Mouse (Mus musculus) heart, adult 9 months (tissue): ENCODE results near the gene Tmem238l.
A peak's percentile ranks its signal among the peaks of the same experiment; 100 is the strongest.

ENCODE experiments used
- DNase-seq, 2 experiments: peaks; one replicate each; pipeline ENCODE4 v3.0.0; 2022; ENCODE audit warnings: low spot score in 2 of 2

The Tmem238l gene

DNA sequence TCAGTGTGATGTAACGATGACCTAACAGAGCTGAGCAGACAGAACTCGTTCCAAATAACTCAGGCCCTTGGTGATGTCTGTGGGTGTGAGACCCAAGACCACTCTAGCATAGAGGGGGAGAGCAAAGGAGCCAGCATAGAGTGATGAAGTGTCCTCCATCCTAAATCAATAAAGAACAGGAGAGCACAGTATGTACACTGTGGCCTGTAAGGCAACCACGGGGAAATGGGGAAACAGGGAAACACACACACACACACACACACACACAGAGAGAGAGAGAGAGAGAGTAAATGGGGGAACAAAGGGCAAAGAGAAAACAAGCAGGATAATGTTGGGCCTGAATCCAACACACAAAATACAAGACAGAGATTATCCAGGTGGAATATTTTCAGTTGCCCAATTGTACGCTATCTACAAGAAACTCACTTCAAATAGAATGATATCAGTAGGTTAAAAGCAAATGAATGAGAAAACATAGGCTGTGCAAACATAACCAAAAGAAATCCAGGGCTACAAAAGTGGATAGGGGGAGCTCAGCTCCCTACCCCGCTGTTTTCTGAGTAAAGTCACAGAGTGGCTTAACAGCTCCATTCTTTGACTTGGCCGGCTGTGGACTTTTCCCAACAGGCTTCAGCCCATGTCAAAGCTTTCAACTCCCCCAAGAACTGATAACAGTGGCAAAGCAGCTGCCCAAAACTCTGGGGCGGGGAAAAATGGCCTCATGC, 19.3 kb downstream of the Tmem238l start:
- DNase-seq: no peak

DNA sequence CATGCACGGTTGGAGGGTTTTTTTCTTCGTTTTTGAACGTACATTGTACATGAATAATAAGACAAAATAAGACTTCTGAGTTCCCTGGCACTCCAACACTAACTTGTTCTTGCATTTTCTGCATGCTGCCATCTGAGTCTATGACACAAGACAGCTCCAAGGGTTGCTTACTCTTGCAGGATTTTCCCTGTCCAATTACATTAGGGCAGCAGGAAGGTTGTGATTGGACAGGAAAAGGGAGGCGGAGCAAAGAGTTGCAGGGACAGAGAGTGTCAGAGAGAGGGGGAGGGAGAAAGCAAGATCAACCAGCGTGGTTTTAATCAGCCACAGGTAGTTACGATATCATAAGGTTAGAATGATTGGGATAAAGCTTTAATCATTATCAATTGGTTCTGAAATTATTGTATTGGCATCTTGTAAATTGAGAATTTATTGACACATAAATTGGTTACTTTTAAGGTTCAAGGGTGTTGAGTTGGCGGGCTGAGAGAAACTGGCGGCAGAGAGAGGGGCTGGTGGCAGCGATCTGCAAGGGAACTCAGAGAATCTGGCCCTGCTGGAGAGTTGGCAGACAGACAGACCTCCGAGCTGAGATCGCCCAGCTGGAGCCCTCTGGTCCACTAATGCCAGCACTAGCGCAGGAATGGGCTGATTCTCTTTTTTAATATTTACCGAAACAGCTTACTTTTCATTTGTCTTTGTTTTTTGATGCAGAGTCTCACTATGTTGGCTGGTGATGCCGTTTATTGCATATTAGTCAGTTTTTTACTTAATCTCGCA, 25.1 kb downstream of the Tmem238l start:
- DNase-seq: no peak

DNA sequence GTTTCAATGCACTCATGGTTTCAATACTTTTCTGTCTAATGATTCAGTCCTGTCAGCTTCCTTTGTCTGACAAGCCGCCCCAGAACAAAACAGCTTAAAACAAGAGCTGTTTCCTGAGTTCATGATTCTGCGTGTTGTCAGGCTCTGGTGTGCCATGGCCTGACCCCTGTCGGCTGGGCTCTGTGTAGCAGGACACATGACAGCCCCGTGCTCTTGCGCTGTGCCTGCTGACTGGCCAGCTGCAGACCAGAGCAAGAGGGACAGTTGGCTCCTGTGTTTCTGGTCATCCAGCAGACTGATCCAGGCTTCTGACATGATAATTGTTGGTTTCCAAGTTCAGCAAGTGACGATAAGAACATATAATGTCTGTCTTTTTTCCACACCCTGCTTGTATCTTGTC, 26.4 kb downstream of the Tmem238l start:
- peak; percentile 50 to 52 for DNase-seq

GRCm38 (mm10) chr11:66983422-66984164, 27.2 kb downstream of the Tmem238l start:
- DNase-seq: no peak

DNA sequence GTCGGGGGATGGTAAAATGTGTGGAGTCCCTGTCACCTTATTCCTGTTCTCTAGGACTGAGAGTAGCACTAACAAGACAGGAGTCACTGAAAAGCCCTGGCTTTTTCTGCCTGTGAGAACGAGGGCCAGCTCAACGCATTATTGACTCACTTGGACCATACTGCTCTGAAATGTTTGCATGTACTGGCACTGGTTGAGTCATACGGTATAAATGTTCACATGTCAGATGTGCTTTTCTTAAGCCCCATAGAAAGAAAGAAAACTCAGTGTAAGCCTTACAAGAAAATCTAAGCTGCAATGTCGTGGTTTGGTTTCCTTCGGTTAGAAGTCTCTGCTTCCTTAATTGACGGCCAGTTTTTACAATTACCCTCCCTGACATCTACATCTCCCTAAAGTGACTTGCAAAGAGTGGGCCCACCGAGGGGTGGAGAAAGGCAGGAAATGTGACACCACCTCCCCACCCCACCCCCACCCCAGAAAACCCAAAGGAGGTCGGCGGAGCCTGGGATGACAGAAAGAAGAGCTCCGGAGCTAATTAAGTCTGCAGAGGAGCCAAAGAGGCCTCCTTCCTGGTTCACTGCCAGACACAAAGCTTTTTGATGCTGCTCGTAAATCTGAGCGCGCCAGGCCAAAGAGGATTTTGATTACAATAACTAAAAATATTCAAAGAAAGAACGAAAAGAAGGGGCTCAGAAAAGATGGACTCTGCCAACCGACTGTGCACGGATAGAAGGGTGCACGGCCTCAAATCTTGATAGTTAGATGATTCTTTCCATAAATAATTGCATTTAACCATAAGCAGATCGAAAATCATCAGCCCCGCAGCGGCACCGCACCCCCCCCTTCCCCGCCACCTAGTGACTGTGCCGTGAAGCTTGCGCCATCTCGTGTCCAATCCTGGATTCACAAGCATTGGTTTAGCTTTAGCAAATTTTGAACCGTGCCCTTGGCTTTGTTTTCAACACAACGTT, 28.0 kb downstream of the Tmem238l start:
- peak; percentile 41 to 73 for DNase-seq

DNA sequence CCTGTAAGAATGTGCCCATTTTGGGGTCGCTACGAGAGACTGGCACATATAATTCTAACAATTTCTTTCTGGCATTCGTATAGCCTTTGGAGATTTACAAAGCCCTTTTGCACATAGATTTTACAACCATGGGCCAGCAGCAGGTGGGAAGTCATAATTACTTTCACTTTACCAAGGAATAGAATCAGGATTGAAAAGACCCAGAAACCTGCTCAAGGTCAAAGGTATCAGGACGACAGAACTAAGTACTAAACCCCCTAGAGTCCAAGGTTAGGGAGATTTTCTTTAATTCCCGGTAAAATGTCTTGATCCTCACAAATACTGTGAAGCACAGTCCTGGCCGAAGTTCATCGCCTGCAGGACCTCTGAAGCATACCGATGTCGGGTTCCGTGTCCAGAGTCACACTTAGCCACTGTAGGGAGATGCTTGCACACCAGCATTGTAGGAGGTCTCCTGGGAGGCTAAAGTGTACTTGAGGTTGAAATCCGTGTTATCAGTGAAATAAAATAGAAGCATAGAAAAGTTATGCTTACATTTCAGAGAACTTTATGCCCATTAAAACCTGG, 28.8 kb downstream of the Tmem238l start:
- no peak for DNase-seq

GRCm38 (mm10) chr11:66992150-66992549, 35.7 kb downstream of the Tmem238l start:
- no peak for DNase-seq

DNA sequence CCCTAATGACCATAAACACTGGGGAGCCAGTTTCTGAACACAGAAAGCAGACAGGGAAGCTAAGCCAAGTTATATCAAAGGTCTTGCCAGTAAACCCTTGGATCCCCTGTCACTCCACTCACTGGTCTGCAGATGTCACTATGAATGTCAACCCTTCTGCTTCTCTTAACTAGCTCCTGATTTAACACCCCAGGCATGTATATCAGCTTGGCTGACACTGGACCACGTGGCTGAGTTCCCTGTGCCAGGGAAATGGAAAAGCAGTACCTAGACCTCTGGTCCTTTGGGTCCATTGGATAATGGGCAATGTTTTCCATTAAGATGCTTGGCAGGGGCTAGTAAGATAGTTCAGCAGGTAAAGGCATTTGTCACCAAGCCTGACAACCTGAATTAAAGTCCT, 37.2 kb downstream of the Tmem238l start:
- peak; percentile 52 to 55 for DNase-seq

DNA sequence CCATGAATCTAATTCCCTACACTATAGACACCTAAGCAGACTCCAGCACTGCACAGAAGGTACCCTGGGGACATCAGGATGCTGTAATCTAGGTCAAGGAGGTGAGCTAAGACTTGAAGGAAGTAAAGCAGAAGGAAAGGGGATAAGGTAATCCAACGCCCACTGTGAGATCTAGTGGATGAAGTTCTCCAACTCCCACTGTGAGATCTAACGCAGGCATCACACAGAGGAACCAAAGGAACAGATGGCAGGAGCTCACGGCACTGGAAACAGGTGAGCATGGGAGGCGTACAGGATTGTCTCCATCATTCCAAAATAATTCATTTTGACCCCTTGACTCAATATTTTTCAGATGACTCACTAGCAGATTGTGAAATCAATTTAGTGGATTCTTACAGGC, 40.0 kb downstream of the Tmem238l start:
- DNase-seq: no peak

GRCm38 (mm10) chr11:66998467-66999403, 42.3 kb downstream of the Tmem238l start:
- peak in 1 of 2 experiments; percentile 73 for DNase-seq

- no peak for DNase-seq
These were observed 44.2 kb downstream of the Tmem238l start for GRCm38 (mm10) chr11:67000671-67001070.

DNA sequence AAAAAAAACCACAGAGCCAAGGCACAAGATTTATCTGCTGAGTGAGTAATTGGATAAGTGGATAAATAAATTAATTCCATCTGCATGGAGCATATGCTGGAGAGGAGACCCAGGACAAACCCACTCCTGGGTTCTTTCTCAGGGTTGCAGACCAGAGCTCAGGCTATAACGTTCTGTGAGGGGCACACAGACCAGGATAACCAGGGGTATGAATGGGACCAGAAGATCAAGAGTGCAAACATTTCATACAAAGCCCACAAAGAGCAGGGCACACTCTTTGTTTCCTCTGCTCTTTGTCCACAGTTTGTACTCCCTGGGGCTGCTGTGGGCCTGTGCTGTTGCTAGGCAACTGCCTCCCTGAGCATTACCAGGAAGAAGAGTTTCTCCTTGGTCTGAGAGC, 45.3 kb downstream of the Tmem238l start:
- no peak for DNase-seq

- no peak for DNase-seq
These were observed 46.5 kb downstream of the Tmem238l start for GRCm38 (mm10) chr11:67002911-67003310.

DNA sequence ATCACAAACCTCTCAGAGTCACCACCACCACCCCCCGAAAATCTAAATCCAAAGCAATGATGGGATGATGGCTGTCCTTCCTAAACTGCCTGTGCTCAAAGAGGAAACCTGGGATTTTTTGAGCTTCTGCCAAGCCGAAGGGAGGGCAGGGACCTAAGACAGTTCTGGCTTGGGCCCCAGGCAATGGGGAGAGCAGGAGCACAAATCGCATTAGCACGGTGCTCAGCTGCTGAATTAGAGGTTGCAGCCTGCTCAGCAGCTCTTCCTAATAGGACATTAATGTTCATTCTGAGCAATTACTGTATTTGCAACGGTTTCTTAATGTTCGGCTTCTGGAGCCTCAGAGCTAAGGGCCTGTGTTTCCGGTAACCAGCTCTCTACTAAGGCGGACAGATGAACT, 51.5 kb downstream of the Tmem238l start:
- DNase-seq: no peak

- no peak for DNase-seq
These were observed 52.1 kb downstream of the Tmem238l start for GRCm38 (mm10) chr11:67008528-67008927.

DNA sequence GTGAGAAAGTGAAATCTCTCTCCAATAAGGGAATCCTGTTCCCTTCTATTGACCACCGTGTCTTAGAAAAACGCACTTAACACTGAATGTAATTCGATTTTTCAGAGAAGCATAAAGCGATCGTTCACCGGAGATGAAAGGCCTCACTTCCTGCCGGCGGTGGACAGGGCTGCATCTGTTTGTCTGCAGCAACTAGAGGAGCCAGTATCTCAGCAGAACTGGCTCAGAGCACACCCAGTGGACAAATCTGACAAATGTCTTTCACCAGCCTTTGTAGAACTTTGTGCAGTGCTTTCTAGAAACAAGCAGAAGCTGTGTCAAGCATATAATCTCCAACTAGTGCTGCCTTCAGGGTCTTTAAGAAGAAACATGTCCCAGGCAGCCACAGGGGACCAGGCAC, 54.0 kb downstream of the Tmem238l start:
- DNase-seq: no peak

DNA sequence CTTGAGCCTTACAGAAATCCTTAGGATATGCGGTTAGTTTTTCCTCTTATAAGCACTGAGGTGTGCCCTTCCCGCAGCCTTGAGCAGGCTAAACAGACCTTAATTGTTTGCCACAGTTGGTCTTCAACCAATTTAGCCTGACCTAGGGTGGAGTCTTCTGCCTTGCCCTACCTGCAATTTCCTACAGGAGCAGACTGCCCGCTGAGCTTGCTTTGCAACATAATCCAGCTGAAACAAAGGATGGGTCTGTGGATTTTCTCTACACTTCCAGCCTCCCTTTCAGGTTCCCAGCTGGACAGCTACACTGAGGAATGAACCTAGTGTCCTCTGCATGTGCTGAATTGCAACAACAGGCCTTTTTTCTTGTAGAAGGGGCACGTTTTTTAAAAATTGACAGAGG, 55.2 kb downstream of the Tmem238l start:
- no peak for DNase-seq
